Mouse (Mus musculus) lung, postnatal 0 days (tissue): ENCODE measurements around the gene Gm28374. TPM values are rescaled to one million over a fixed set of nuclear protein-coding genes. Genes with fewer than 3 reads are reported as not detected.

ENCODE experiments used
- ATAC-seq: fragments of 200-750 bp; cut with Nextera tagmentation; 2 replicates; pipeline ENCODE4 v1.8.0; 2017; ENCODE audit warnings: moderate library complexity
- DNase-seq: peaks from one replicate; pipeline ENCODE4 v3.0.0-alpha.2; 2016; ENCODE audit warnings: low spot score
- H3K27ac ChIP-seq: fragments of 300-500 bp; sonication (generic); 2 replicates; pipeline ENCODE4 v1.5.1; 2014; ENCODE audit warnings: antibody characterized with exemption, mild to moderate bottlenecking, low read length, mixed read lengths
- H3K27me3 ChIP-seq: fragments of 300-500 bp; sonication (generic); replicated peaks from 2 replicates; pipeline ENCODE4 v1.6.1; 2014; ENCODE audit warnings: low read length, mixed read lengths; ENCODE audit not compliant: insufficient read depth
- H3K36me3 ChIP-seq: fragments of 300-500 bp; sonication (generic); 2 replicates; pipeline ENCODE4 v1.6.1; 2014; ENCODE audit warnings: low read length, mixed read lengths; ENCODE audit not compliant: insufficient read depth
- H3K4me1 ChIP-seq: fragments of 300-500 bp; sonication (generic); 2 replicates; pipeline ENCODE4 v1.6.1; 2014; ENCODE audit warnings: antibody characterized with exemption, low read depth, low read length, mixed read lengths; ENCODE audit not compliant: insufficient read depth
- H3K4me2 ChIP-seq: fragments of 300-500 bp; sonication (generic); replicated peaks from 2 replicates; pipeline ENCODE4 v1.6.1; 2014; ENCODE audit warnings: low read depth, mild to moderate bottlenecking, low read length, moderate library complexity, mixed read lengths
- H3K4me3 ChIP-seq: fragments of 300-500 bp; sonication (generic); 2 replicates; pipeline ENCODE4 v1.5.1; 2014; ENCODE audit warnings: low read depth, low read length
- H3K9ac ChIP-seq: fragments of 300-500 bp; sonication (generic); replicated peaks from 2 replicates; pipeline ENCODE4 v1.6.1; 2014; ENCODE audit warnings: low read depth, mild to moderate bottlenecking
- H3K9me3 ChIP-seq: fragments of 300-500 bp; sonication (generic); 2 replicates; pipeline ENCODE4 v1.6.1; 2016; ENCODE audit warnings: low read length, mixed read lengths
- CTCF ChIP-seq: IDR thresholded peaks from 2 replicates; pipeline ENCODE4 v1.5.1; 2016; ENCODE audit warnings: antibody characterized with exemption, mild to moderate bottlenecking
- EP300 ChIP-seq: IDR thresholded peaks from 2 replicates; pipeline ENCODE4 v1.6.1; 2016; ENCODE audit warnings: antibody characterized with exemption, mild to moderate bottlenecking, control low read depth
- WGBS: fragments of 180-500 bp; shearing (Covaris S2); extraction: QIAGEN DNeasy Blood & Tissue Kit; methylation state at CpG from one replicate; pipeline ENCODE4 v1.1.7; 2014; 5-methylcytosine and 5-hydroxymethylcytosine counted together
- polyA plus RNA-seq: library from polyadenylated mRNA; unstranded; fragments of >200 nt; fragmentation: Nextera tagmentation; extraction: Ambion mirVana; gene quantifications from 2 replicates; pipeline ENCODE4 v1.2.1, GENCODE M21; 2015

Gene Gm28374
- polyA plus RNA-seq, 1 experiment from 2014 or later = 0.35 TPM

GRCm38 (mm10) chr19:6123330-6123729, 41.3 kb upstream of the Gm28374 start:
- 70% methylated on average over 8 of the region's 8 CpGs for WGBS
- Histone ChIP-seq H3K9me3 (no peaks in the 10 kb centered on the region), H3K4me3 (no peak overlapping the region), H3K4me1 (no peaks in the 10 kb centered on the region), H3K27ac (no peak overlapping the region), H3K27me3 (no peaks in the 10 kb centered on the region), H3K9ac (no peak overlapping the region), H3K4me2 (no peak overlapping the region), H3K36me3 (no peaks in the 10 kb centered on the region)
- no peak for ATAC-seq
- DNase-seq = no peak
- TF ChIP-seq CTCF (no peak), EP300 (no peak)

- ATAC-seq (no peak), DNase-seq (no peak)
- Histone ChIP-seq H3K4me3 (no peak overlapping the region), H3K27ac (no peak overlapping the region), H3K36me3 (no peaks in the 10 kb centered on the region), H3K9ac (no peak overlapping the region), H3K4me1 (no peaks in the 10 kb centered on the region), H3K9me3 (no peaks in the 10 kb centered on the region), H3K27me3 (no peaks in the 10 kb centered on the region), H3K4me2 (no peak overlapping the region)
- TF ChIP-seq EP300 (no peak), CTCF (no peak)
- WGBS = 32% methylated on average over 19 of the region's 19 CpGs
Observed at GRCm38 (mm10) chr19:6121761-6122160, 39.7 kb upstream of the Gm28374 start.

GRCm38 (mm10) chr19:6118677-6119185, 36.7 kb upstream of the Gm28374 start:
- peak overlapping the region; percentile 98 for H3K4me2 ChIP-seq
- peak overlapping the region; percentile 92 for H3K27ac ChIP-seq
- H3K36me3 ChIP-seq = no peaks in the 10 kb centered on the region
- TF ChIP-seq CTCF = no peak
- TF ChIP-seq EP300 = 0 out of 2 replicates have a peak, but pooled peaks have one; percentile 24
- no peaks in the 10 kb centered on the region for H3K9me3 ChIP-seq
- no peaks in the 10 kb centered on the region for H3K4me1 ChIP-seq
- DNase-seq (no peak), ATAC-seq (peak; percentile 23; the same call in 1 of the 2 replicates)
- 1% methylated on average over 8 of the region's 8 CpGs for WGBS
- H3K4me3 ChIP-seq = peak overlapping the region; percentile 75
- no peak overlapping the region for H3K9ac ChIP-seq
- H3K27me3 ChIP-seq = no peaks in the 10 kb centered on the region

- Histone ChIP-seq H3K4me1 (no peaks in the 10 kb centered on the region), H3K27ac (peak within 1 kb of the TSS; percentile 92), H3K9ac (peak within 1 kb of the TSS; percentile 58), H3K36me3 (no peaks in the 10 kb centered on the region), H3K4me3 (peak within 1 kb of the TSS; percentile 75), H3K27me3 (no peaks in the 10 kb centered on the region), H3K9me3 (no peaks in the 10 kb centered on the region), H3K4me2 (peak within 1 kb of the TSS; percentile 98)
- DNase-seq (peak; percentile 96), ATAC-seq (peak; percentile 92)
- WGBS = under 1% methylated on average over 69 of the region's 77 CpGs
- peak; percentile 51; the same call in 1 of the 2 replicates for TF ChIP-seq EP300
- TF ChIP-seq CTCF = peak; percentile 27
Observed at GRCm38 (mm10) chr19:6117986-6118676, 36.1 kb upstream of the Gm28374 start, which contains the start of gene Sac3d1. Gene Sac3d1 (minus strand): TSS chr19:6118650.

GRCm38 (mm10) chr19:6117346-6117985, 35.4 kb upstream of the Gm28374 start:
- Histone ChIP-seq H3K4me3 (peak overlapping the region; percentile 75), H3K4me2 (peak overlapping the region; percentile 98), H3K27me3 (no peaks in the 10 kb centered on the region), H3K36me3 (no peaks in the 10 kb centered on the region), H3K27ac (peak overlapping the region; percentile 92), H3K9me3 (no peaks in the 10 kb centered on the region), H3K4me1 (no peaks in the 10 kb centered on the region), H3K9ac (peak overlapping the region; percentile 58)
- no peak for DNase-seq
- TF ChIP-seq CTCF (no peak), EP300 (no peak)
- 4% methylated on average over 32 of the region's 32 CpGs for WGBS
- ATAC-seq = no peak

GRCm38 (mm10) chr19:6116113-6116850, 34.2 kb upstream of the Gm28374 start:
- WGBS = 84% methylated on average over 15 of the region's 15 CpGs
- Histone ChIP-seq H3K4me2 (no peak overlapping the region), H3K9ac (no peak overlapping the region), H3K9me3 (no peaks in the 10 kb centered on the region), H3K27me3 (no peaks in the 10 kb centered on the region), H3K27ac (no peak overlapping the region), H3K4me3 (no peak overlapping the region), H3K4me1 (no peaks in the 10 kb centered on the region), H3K36me3 (no peaks in the 10 kb centered on the region)
- ATAC-seq (no peak), DNase-seq (no peak)
- TF ChIP-seq EP300 = no peak
- no peak for TF ChIP-seq CTCF
